Mouse (Mus musculus) spleen, adult 2 months (tissue): ENCODE data around the gene Etnk2.

Source experiments
- CTCF ChIP-seq: fragments of 200-500 bp; IDR thresholded peaks from 2 replicates; pipeline ENCODE4 v1.5.1; 2011; ENCODE audit warnings: mild to moderate bottlenecking, inconsistent platforms; ENCODE audit not compliant: insufficient read depth, insufficient read length, insufficient replicate concordance; ENCODE audit errors: extremely low read depth
- POLR2A ChIP-seq: fragments of 200-500 bp; IDR thresholded peaks from 2 replicates; pipeline ENCODE4 v1.6.1; 2011; ENCODE audit warnings: low read depth, low read length, inconsistent platforms

DNA sequence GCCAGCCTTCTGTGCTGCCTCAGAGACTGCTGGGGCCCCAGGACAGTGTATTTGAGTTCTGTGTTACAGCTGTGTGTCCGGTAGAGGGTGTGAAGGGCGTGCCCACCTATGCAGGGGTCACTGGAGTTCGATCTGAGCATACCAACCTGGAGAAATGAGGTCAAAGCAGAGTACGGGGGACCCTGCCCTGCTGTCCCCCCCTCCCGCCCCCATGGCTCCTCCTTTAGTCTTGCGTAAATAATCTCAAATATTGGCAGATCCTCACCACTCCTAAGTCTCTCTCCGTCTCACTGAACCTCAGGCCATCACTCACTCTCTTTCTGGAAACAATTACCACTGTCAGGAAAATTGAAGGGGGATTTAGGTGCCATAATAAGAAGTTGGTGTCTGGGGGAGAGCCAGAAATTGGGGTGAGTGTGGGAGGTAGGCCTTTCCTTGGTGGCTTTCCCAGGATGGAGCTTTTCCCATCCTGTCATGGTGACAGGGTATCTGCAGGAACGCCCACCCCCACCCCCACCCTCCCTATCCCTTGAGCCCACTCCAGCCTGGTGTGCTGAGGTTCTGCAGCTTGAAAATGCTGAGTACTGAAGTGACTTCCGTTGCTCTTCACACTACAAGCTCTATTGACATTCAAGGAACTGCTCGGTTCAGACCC is 3.7 kb downstream of the Etnk2 start:
- TF ChIP-seq CTCF (no peak), POLR2A (no peak)
